Mouse (Mus musculus) layer of hippocampus, postnatal 14 days (tissue): ENCODE measurements around the gene Ranbp9. TPM values are rescaled to one million over a fixed set of nuclear protein-coding genes. Genes with fewer than 3 reads are reported as not detected.

Experiments used
- DNase-seq, 2 experiments: peaks; one replicate each; pipeline ENCODE4 v3.0.0; 2021 to 2022; ENCODE audit warnings: low spot score in 2 of 2, mixed read lengths in 1 of 2
- total RNA-seq, 2 experiments: library from RNA; stranded (reverse); gene quantifications; 2 replicates each; pipeline ENCODE4 v1.2.3; 2021

Gene Ranbp9
- total RNA-seq, 2 experiments from 2014 or later, result 79.4 to 82.4 TPM

DNA sequence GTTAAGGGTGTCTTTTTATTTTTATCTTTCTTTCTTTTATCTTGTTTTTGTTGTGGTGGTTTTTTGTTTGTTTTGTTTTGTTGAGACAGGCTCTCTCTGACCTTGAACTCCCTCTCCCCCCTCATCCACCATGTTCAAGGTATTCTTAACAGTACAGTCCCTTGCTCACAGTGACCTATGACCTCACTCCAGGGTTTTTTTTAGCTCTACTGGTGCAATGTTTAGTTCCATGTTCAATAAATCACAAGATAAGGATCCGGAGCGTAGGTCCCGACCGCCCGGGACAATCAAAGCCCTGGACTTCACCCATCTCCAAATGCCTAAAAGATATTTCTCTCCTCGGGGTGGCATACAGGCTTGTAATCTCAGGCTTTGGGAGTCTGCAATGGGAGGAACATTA lies 111.0 kb downstream of the Ranbp9 start:
- DNase-seq, result no peak

- DNase-seq, result no peak
Measured at GRCm38 (mm10) chr13:43365825-43366184, 115.3 kb downstream of the Ranbp9 start.

GRCm38 (mm10) chr13:43364985-43365824 lies 115.9 kb downstream of the Ranbp9 start, which contains the start of gene Sirt5:
Sirt5 (plus strand) TSS chr13:43365496.
- peak; percentile 79 to 85 for DNase-seq

DNA sequence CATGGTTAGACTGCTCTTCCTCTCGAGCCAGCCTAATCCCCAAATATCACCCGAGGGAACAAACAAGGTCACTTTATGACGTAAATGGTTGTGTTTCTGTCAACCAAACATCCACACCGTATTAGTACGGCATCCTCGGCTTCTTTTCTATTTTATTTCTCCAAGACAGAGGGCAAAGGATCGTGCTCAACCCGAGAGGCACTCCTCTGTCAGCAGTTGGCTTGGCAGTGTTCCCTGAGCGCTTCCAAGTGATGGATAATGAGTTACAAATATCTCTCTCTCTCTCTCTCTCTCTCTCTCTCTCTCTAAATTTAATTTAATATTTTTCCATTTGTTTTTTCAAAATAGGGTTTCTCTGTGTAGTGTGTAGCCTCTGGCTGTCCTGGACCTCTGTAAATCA lies 118.7 kb downstream of the Ranbp9 start:
- no peak for DNase-seq

DNA sequence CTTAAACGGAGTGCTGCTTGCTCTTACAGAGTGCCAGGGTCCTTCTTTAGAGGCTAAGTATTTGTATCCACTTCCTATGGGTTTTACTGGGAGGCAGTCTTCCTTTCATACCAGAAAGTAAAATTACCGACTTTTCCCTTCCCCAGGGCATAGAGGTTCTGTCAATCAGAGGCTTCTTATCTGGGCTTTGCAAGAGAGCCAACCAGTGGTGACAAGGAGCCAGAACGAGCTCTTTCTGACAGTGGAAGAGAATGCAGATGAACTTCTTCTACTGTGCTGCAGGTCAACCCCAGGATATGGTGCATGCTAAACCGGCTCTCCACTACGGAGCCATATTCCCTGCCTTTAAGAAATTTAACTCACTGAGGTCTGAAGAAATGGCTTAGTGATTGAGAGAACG lies 120.5 kb downstream of the Ranbp9 start:
- DNase-seq, result no peak

DNA sequence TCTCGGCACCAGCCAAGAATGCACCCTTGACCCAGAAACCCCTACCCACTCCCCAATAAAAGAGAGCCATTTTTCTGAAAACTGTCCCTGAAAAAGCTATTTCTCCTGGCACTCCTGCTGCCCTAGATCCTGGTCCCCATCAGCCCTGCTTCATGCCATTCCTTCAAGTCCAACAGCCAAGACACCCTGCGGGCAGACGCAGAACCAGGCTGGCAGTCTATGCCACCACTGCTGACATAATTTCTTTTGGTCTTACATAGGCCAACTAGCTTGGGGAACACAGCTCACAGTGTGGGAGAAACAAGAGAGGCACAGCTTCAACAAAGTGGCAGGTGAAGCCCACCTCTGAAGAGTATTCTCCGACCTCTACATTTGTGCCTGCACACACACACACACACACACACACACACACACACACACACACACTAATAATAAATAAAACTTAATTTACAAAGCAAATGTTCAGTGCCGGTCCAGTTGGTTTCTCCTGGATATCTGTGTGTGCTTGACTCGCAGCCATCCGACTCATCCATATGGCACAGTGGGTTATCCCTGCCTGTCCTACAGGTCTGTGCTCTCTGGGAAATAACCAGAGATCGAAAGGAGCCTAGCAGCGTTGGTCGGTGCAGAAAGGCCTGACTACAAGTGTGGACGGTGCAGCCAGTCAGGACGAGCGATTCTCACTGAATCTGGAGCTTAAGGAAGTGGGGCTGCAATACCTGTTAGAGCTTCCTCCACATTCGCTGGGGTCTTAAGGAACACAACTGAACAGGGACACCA lies 124.5 kb downstream of the Ranbp9 start:
- no peak for DNase-seq

GRCm38 (mm10) chr13:43354362-43354761 lies 126.7 kb downstream of the Ranbp9 start:
- DNase-seq, result no peak

- no peak for DNase-seq
Measured at GRCm38 (mm10) chr13:43353356-43353755, 127.7 kb downstream of the Ranbp9 start.

Other genes with a start within 250 kb of the Ranbp9 start
- gene Gfod1, start 177.1 kb downstream of the Ranbp9 start, total RNA-seq, result 10 to 100 TPM; 58.3 to 59.2 TPM
- gene Sirt5, start 115.8 kb downstream of the Ranbp9 start, total RNA-seq, result 10 to 100 TPM; 16.6 to 24.6 TPM
- 10 to 100 TPM; 81.5 to 85.3 TPM for gene Nol7, start 82.9 kb downstream of the Ranbp9 start, total RNA-seq
- 10 to 100 TPM; 22.7 to 23.4 TPM for gene Mcur1, start 78.9 kb upstream of the Ranbp9 start, total RNA-seq
- gene Rnf182, start 134.4 kb upstream of the Ranbp9 start, total RNA-seq, result 10 to 100 TPM; 37.3 to 41.8 TPM